Mouse (Mus musculus) embryonic facial prominence, embryonic 14.5 days (tissue): ENCODE measurements around the gene Ralgapb. TPM values are rescaled to one million over a fixed set of nuclear protein-coding genes. Genes with fewer than 3 reads are reported as not detected.
"Not testable (repeated sequence)": the region's sequence is repeated elsewhere in the genome, so short reads cannot be mapped to it uniquely, and the experiment has no call there.

Experiments
- ATAC-seq: fragments of 200-750 bp; cut with Nextera tagmentation; 2 replicates; pipeline ENCODE4 v1.8.0; 2017; ENCODE audit warnings: low read depth, moderate number of reproducible peaks, moderate TSS enrichment
- DNase-seq: peaks from one replicate; pipeline ENCODE4 v3.0.0-alpha.2; 2015; ENCODE audit warnings: low spot score
- H3K27ac ChIP-seq: fragments of 300-500 bp; sonication (generic); replicated peaks from 2 replicates; pipeline ENCODE4 v1.5.1; 2014; ENCODE audit warnings: low read depth, mild to moderate bottlenecking, low read length, moderate library complexity
- H3K27me3 ChIP-seq: fragments of 300-500 bp; sonication (generic); replicated peaks from 2 replicates; pipeline ENCODE4 v1.6.1; 2014; ENCODE audit warnings: low read length; ENCODE audit not compliant: control insufficient read depth, insufficient read depth
- H3K36me3 ChIP-seq: fragments of 300-500 bp; sonication (generic); 2 replicates; pipeline ENCODE4 v1.6.1; 2014; ENCODE audit warnings: low read length, mixed read lengths; ENCODE audit not compliant: control insufficient read depth, insufficient read depth
- H3K4me1 ChIP-seq: fragments of 300-500 bp; sonication (generic); 2 replicates; pipeline ENCODE4 v1.6.1; 2014; ENCODE audit warnings: antibody characterized with exemption, low read length; ENCODE audit not compliant: control insufficient read depth, insufficient read depth
- H3K4me2 ChIP-seq: fragments of 300-500 bp; sonication (generic); 2 replicates; pipeline ENCODE4 v1.6.1; 2014; ENCODE audit warnings: low read depth, mild to moderate bottlenecking, low read length, moderate library complexity, mixed read lengths
- H3K4me3 ChIP-seq: fragments of 300-500 bp; sonication (generic); 2 replicates; pipeline ENCODE4 v1.5.1; 2014; ENCODE audit warnings: low read depth, mild to moderate bottlenecking, low read length
- H3K9ac ChIP-seq: fragments of 300-500 bp; sonication (generic); 2 replicates; pipeline ENCODE4 v1.6.1; 2014; ENCODE audit warnings: low read depth, mild to moderate bottlenecking, low read length, moderate library complexity, mixed read lengths
- H3K9me3 ChIP-seq: fragments of 300-500 bp; sonication (generic); 2 replicates; pipeline ENCODE4 v1.6.1; 2016; ENCODE audit warnings: low read length; ENCODE audit not compliant: control insufficient read depth
- WGBS: fragments of 180-500 bp; shearing (Covaris S2); extraction: QIAGEN DNeasy Blood & Tissue Kit; methylation state at CpG from one replicate; pipeline ENCODE4 v1.1.7; 2014; 5-methylcytosine and 5-hydroxymethylcytosine counted together
- polyA plus RNA-seq: library from polyadenylated mRNA; unstranded; fragments of >200 nt; fragmentation: Nextera tagmentation; extraction: Ambion mirVana; gene quantifications from 2 replicates; pipeline ENCODE4 v1.2.1, GENCODE M21; 2014

Gene Ralgapb
- polyA plus RNA-seq, 1 experiment from 2014 or later = 18.8 TPM

DNA sequence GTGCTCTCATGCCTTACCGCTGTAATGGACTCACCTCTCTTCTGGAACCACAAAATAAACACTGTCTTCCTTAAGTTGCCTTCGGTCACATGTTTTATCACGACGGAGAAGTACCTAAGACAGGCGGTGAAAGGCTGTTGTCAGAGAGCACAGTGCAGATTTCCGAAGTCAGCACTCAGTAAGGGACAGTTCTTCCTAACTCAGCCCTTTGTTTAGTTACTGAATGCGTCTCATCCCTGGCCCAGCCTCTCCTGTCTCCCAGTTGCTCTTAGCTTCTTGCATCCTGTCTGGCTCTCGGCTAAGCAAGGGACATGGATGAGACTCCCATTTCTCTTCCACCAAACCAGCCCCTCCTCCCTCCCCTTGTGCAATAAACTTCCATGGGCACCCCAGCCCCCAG is 23.6 kb upstream of the Ralgapb start:
- WGBS = 33% methylated on average over 8 of the region's 8 CpGs
- no peak for DNase-seq
- H3K9me3 ChIP-seq = no peaks in the 10 kb centered on the region

DNA sequence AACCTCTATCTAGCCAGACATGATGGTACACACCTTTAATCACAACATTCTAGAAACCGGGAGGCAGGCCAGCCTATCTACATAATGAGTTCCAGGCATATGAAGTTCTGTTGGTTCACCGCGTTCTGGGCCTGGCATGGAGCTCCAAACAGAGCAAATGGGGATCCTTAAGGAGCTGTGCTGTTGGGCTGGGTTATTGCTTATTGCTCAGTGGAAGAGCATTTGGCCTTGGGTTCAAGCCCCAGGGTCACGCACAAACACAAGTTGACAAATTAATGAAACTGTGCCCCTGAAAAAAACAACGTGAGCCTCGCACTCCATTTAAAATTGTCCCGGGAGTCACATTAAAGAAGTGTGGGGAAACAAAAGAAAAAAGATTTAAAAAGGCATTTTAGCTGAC is 20.2 kb upstream of the Ralgapb start:
- no peak overlapping the region for H3K4me3 ChIP-seq
- no peak for ATAC-seq
- 68% methylated on average over 7 of the region's 7 CpGs for WGBS
- H3K27me3 ChIP-seq = no peaks in the 10 kb centered on the region
- H3K4me1 ChIP-seq = no peaks in the 10 kb centered on the region
- no peak overlapping the region for H3K9ac ChIP-seq
- H3K4me2 ChIP-seq = no peak overlapping the region
- no peaks in the 10 kb centered on the region for H3K9me3 ChIP-seq
- no peaks in the 10 kb centered on the region for H3K36me3 ChIP-seq
- DNase-seq = no peak
- no peak overlapping the region for H3K27ac ChIP-seq

More for the DNA sequence above, 23.6 kb upstream of the Ralgapb start:
- no peak overlapping the region for H3K9ac ChIP-seq
- no peak overlapping the region for H3K27ac ChIP-seq
- no peaks in the 10 kb centered on the region for H3K27me3 ChIP-seq
- ATAC-seq = no peak
- H3K36me3 ChIP-seq = no peaks in the 10 kb centered on the region
- H3K4me3 ChIP-seq = no peak overlapping the region
- no peaks in the 10 kb centered on the region for H3K4me1 ChIP-seq
- no peak overlapping the region for H3K4me2 ChIP-seq

DNA sequence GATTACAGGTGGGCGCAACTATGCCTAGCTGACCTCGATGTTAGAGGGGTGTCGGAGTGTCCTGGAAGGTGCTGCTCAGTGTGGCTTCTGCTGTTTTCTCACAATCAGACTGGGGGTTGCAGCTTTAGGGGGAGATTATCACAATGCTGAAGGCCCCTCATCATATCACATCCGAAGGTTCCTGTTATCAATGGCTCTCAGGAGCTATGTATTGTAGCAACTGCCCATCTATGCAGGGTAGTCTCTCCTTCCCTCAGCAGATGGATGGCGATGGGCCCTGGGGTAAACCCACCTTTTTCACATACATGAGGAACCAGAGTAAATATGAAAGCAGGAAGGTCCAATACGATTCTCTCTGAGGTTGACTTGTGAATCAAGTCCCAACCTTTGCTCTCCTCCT is 13.3 kb upstream of the Ralgapb start:
- WGBS = 87% methylated on average over 6 of the region's 6 CpGs
- ATAC-seq = no peak
- DNase-seq = no peak

DNA sequence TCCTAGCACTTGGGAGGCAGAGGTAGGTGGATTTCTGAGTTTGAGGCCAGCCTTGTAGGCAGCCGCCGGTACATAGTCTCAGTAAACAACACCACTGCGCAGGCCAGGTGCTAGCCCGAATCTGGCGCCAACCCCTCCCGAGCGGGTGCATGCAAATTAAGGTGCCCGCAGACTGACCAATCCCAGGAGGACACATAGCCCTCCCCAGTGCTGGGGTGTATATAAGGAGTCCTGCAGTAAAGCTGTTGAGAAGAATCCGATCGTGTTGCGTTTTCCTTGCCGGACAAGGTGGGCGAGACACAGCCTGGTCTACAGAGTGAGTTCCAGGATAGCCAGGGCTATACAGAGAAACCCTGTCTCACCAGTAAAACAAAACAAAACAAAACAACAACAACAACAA is 12.5 kb upstream of the Ralgapb start:
- DNase-seq, H3K9ac ChIP-seq, H3K9me3 ChIP-seq, H3K27ac ChIP-seq, H3K4me3 ChIP-seq, ATAC-seq, H3K4me1 ChIP-seq, H3K4me2 ChIP-seq, H3K36me3 ChIP-seq, H3K27me3 ChIP-seq: not testable (repeated sequence)
- WGBS = 64% methylated on average over 13 of the region's 13 CpGs

More for the DNA sequence above, 13.3 kb upstream of the Ralgapb start:
- Histone ChIP-seq H3K27me3 (no peaks in the 10 kb centered on the region), H3K36me3 (no peaks in the 10 kb centered on the region), H3K4me1 (no peaks in the 10 kb centered on the region), H3K27ac (no peak overlapping the region), H3K4me3 (no peak overlapping the region), H3K9me3 (no peaks in the 10 kb centered on the region), H3K4me2 (no peak overlapping the region), H3K9ac (no peak overlapping the region)

DNA sequence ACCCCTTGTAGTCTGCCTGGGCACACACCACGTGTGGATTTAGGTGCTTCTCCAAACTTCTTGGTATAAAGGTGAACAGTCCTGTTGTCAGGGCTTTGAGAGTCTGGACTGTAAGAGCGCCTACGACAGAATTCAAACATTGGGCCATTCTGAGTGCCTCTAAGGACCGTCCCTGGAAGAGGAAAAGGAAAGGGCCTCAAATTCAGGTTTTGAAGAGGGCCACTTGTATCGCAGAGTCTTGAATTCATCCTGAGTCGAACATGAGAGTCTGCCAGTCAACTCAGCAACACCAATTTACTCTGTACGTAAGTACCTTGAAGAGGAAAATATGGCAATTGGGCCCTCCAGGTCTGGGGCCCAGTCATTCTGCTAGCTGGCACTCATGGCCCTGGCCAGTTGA is 6.7 kb upstream of the Ralgapb start:
- no peak for ATAC-seq
- H3K27me3 ChIP-seq = no peaks in the 10 kb centered on the region
- H3K4me3 ChIP-seq = no peak overlapping the region
- no peak overlapping the region for H3K9ac ChIP-seq
- H3K9me3 ChIP-seq = no peaks in the 10 kb centered on the region
- no peaks in the 10 kb centered on the region for H3K36me3 ChIP-seq
- no peak for DNase-seq
- 85% methylated on average over 7 of the region's 7 CpGs for WGBS
- no peak overlapping the region for H3K27ac ChIP-seq
- no peak overlapping the region for H3K4me2 ChIP-seq
- H3K4me1 ChIP-seq = no peaks in the 10 kb centered on the region

DNA sequence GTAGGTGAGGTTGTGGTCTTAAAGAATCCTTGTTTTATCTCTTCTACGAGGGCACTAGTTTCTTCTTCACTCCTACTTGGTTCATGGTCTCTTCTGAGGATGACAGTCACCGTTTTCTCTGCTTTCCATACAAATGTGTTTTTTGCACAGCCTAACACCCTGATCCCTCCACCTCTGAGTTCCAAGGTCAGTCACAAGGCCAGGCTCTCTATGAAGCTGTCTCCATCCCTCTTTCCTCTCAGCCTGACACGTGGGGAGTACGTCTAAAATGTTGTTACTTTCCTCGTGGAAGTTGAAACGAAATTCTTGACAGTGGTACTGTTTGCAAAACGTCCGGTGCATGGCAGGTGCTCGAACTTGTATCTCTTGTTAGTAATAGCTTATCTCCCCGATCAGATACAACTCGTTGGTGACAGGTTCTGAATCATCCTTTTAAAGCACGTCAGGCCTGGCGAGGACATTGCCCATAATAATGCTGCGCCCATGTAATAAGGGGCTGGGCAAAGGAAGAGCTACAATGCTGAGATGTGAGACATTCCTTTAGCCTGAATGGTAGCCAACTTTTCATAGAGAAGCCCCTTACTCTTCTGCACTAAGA is 552 bp upstream of the Ralgapb start:
- DNase-seq (peak; percentile 7), ATAC-seq (0 out of 2 replicates have a peak, but pooled peaks have one; percentile 4)
- peak overlapping the region; percentile 52 for H3K9ac ChIP-seq
- H3K36me3 ChIP-seq = no peaks in the 10 kb centered on the region
- peaks cover 6% of the 10 kb centered on the region for H3K4me1 ChIP-seq
- peak overlapping the region; percentile 89 for H3K4me3 ChIP-seq
- no peaks in the 10 kb centered on the region for H3K27me3 ChIP-seq
- peak overlapping the region; percentile 63 for H3K4me2 ChIP-seq
- WGBS = 21% methylated on average over 14 of the region's 14 CpGs
- H3K27ac ChIP-seq = no peak overlapping the region
- H3K9me3 ChIP-seq = no peaks in the 10 kb centered on the region

DNA sequence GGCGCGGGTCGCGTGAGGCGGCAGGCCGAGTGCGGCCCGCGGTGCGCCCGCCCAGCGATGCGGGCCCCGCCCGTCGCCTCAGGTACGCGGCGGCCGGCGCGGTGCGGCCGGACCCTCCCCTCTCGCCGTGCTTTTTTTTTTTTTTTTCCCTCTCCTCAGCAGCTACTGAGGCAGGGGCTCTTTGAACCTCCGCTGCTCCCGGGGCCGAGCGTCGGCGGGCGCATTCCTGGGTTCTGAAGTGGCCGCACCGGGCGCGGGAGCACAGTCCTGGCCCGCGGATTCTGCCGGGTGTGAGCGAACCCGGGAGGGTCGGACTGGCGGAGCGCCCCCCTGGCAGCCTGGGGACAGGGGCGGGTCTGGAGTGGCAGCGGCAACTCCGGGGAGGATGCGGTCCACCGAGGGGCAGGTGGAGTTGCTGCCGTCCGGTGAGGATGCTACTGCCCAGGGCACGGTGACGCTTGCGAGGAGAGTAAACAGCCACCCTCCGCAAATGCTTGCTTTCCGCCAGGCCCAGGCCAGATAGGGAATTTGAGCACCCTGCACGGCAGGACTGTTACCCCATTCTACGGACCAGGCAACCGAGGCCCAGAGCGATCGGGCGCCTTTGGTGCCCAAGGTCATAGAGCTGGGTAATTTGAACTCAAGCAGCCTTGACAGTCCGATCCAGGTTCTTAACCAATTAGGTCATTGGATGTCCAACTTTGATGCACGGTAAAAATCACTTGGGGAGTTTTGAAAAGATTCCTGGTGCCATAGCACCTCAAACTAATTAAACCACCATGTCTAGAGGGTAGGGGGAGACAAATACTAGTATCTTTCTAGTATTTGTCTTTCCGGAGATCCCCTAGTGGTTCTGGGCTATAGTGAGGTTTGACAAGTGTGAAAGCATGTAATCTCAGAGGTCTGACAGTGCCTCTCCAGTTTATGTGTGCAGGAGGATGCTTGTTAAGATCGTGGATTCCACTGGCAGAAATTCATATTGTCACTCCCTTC is 670 bp downstream of the Ralgapb start:
- no peak for DNase-seq
- Histone ChIP-seq H3K4me3 (peak overlapping the region; percentile 89), H3K27ac (peak overlapping the region; percentile 81), H3K4me2 (peak overlapping the region; percentile 94), H3K27me3 (no peaks in the 10 kb centered on the region), H3K36me3 (no peaks in the 10 kb centered on the region), H3K4me1 (peaks cover 6% of the 10 kb centered on the region), H3K9me3 (no peaks in the 10 kb centered on the region), H3K9ac (peak overlapping the region; percentile 95)
- 3% methylated on average over 26 of the region's 67 CpGs for WGBS
- peak; percentile 65 for ATAC-seq

DNA sequence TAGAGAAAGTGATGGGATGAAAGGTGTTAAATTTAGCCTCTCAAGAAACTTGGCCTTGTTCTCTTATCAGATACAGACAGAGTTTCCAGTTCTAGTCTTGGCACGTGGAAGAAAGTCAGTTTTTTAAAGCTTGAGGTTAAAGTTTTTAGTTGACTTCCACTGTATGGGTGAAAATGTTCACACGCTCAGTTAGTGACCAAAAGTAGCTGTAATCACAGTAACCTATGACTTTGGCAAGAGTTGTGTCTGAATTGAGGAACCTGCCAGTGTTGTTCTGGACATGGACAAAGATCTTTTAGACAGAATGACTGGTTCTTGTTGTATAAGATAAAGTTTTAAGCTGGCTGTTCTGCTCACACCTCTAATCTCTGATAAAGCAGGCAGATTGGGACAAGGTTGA is 3.6 kb downstream of the Ralgapb start:
- H3K9me3 ChIP-seq = no peaks in the 10 kb centered on the region
- H3K27me3 ChIP-seq = no peaks in the 10 kb centered on the region
- H3K4me3 ChIP-seq = no peak overlapping the region
- no peak overlapping the region for H3K27ac ChIP-seq
- H3K9ac ChIP-seq = no peak overlapping the region
- DNase-seq (no peak), ATAC-seq (no peak)
- H3K36me3 ChIP-seq = no peaks in the 10 kb centered on the region
- H3K4me1 ChIP-seq = peaks cover 6% of the 10 kb centered on the region
- WGBS = 80% methylated on average over 2 of the region's 2 CpGs
- no peak overlapping the region for H3K4me2 ChIP-seq
